Mouse (Mus musculus) frontal cortex, adult 2 months (tissue): ENCODE measurements around the gene Zswim5. TPM values are rescaled to one million over a fixed set of nuclear protein-coding genes. Genes with fewer than 3 reads are reported as not detected.
"Not testable (repeated sequence)": the region's sequence is repeated elsewhere in the genome, so short reads cannot be mapped to it uniquely, and the experiment has no call there.

Experiments used
- DNase-seq, 2 experiments: peaks; one replicate each; pipeline ENCODE4 v3.0.0; 2022; ENCODE audit warnings: low spot score in 1 of 2; ENCODE audit errors: extremely low spot score in 1 of 2
- polyA plus RNA-seq: library from polyadenylated mRNA; depleted of rRNA; stranded (reverse); fragments of >200 nt; gene quantifications from 2 replicates; pipeline ENCODE4 v1.2.3, GENCODE M21; 2012; rRNA removed

Gene Zswim5
- 9.4 and 10.5 TPM in 2 replicates for polyA plus RNA-seq

- peak; percentile 19 to 68 for DNase-seq
Measured at GRCm38 (mm10) chr4:116876995-116877728, at the start of gene Zswim5. Zswim5 (plus strand) TSS chr4:116877376.

- peak in 1 of 2 experiments; percentile 71 for DNase-seq
Measured at GRCm38 (mm10) chr4:116827819-116828218, 49.4 kb upstream of the Zswim5 start.

DNA sequence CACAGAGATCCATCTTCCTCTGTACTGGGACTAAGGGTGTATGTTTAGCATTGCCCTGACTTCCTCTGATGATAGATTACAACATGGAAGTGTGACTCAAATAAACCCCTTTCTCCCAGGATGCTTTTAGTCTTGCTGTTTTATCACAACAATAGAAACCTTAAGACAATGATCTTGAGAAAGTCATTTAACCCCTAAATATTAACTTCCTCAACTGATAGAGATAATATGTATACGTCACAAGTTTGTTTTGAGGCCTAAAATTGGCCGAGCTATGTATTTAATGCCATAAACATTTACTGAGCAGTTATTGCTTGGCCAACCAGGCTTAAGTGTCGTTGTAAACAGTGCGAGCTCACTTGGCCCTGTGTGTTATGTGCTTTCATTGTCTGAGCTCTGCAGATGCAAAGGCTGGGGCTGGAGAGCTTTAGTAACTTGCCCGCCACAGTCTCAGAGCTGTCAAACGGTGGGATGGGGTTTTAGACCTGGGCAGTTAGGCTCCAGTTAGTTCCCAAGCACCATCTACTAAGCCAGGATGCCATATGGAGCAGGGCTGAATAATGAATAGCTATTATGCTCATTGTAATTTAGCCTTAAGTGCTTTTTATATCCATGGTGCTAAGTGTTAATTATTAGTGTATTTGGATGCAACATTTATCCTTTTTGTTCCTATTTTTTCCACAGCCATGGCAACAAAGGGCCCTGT is 47.7 kb upstream of the Zswim5 start:
- no peak for DNase-seq

DNA sequence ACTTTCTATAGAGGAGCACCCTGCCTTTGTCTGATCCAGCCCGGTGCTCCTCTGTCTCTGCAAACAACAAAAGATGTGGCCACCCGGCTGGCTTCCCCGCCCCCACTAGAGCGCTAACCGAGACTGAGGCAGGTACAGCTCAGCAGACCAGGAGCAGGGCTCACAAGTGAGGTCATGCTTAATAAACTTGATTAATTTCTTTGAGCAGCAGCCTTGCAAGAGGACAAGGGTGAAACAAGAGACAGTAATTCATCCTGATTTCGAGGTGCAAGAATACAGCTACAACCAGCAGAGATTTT is 47.2 kb upstream of the Zswim5 start:
- DNase-seq = no peak

DNA sequence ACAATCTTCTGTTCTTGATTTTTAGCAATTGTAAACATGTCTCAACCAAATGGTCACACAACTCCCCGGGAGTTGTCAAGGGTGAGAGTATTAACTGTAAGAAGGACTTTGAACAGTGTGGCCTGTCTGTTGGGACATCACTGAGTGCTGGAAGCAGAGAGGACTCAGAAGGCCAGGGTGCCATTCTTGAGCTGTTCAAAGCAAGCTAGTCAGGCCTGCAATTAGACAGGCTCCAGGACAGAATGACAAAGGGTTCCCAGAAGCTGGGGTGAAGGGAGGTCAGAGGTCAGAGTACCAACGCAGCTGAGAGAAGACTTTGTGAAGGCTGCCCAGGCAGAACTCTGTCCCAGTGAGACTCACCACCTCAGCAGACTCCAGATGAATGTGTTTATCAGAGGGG is 38.2 kb upstream of the Zswim5 start:
- no peak for DNase-seq

GRCm38 (mm10) chr4:116840096-116840495 is 37.1 kb upstream of the Zswim5 start:
- not testable (repeated sequence) for DNase-seq

- no peak for DNase-seq
Measured at GRCm38 (mm10) chr4:116840841-116841240, 36.3 kb upstream of the Zswim5 start.

DNA sequence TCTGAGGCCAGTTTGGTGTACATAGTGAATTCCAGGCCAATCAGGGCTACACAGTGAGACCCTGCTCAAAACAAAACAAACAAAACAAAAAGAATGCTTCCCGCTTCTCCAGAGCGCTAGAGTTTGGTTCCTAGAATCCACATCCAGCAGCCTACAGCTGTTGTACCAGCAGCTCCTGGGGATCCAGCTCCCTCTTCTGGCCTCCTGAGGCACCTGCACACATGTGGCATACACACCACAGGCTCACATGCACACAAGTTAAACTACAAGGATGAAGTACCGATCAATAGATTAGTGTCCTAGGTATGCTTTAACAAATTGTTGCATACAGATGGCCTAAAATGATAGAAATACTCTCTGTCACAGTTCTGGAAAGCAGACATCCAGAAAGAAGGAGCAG is 32.9 kb upstream of the Zswim5 start:
- DNase-seq = no peak

DNA sequence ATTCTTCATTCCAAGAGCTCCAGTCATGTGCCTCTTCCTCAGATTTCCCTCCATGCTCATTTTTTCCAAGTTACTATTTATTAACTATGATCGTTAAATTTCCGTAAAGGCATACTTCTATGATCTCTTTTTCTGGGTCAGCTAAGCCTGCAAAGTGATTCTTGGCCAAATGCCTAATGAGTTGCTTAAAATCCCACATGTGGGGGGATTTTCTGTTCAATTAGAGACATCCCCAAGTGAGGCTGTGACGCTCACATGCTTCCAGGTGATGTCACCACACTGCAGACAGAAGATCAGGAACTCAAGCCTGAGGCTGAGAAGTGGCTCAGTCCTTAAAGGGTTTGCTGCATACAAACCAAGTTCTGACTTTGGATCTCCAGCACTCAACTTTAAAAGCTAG is 27.3 kb upstream of the Zswim5 start:
- DNase-seq = no peak

- no peak for DNase-seq
Measured at GRCm38 (mm10) chr4:116854286-116854685, 22.9 kb upstream of the Zswim5 start.

DNA sequence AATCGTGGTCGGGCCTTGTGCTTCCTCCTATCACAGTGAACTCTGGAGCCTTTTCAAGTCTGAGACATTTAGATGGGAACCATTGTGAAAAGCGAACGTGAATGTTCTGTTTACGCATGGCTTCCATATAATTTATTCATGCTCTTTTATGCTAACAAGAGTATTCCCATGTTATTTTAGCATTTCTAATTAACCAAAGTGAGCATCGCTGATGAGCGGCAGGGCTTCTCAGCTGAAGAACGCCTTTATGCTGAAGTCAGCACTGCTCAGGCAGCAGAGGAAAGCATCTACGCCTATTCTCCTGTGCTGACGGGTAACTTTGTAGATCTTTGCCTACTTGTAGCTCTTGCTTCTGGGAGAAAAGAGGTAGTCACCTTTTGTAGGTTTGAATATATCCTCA is 20.0 kb upstream of the Zswim5 start:
- no peak for DNase-seq

DNA sequence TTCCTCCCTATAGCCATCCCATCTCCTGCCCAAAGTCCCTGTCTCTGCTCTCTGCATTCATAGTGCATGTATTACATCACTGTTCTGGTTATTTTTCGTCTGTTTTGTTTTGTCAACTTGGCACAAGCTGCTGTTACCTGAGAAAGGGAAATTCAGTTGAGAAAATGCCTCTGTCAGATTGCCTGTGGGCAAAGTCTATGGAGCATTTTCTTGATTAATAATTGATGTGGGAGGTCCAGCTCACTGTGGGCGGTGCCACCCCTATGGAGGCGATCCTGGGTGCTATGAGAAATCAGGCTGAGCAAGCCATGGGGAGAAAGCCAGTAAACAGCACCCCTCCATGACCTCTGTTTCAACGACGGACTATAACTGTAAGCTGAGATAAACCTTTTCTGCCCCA is 17.5 kb upstream of the Zswim5 start:
- no peak for DNase-seq

GRCm38 (mm10) chr4:116862023-116862422 is 15.2 kb upstream of the Zswim5 start:
- no peak for DNase-seq

GRCm38 (mm10) chr4:116869898-116870297 is 7.3 kb upstream of the Zswim5 start:
- DNase-seq = no peak

DNA sequence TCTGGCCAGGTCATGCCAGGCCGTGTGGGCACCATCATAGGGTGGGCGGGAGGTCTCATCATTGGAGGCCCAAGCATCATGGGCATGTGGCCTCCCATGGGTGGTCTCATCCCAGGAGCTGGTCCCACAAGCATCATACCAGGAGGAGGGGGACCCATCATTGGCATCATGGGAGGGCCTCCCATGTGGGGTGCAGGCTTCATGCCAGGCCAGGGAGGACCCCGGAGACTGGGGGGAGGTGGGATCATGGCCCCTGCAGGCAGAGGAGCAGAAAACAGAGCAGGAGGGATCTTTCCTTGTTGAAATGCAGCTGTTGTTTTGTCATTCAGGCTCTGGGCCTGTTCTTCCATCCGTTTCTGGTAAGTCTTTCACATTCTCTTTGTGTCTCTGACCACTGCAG is 2.6 kb upstream of the Zswim5 start:
- no peak for DNase-seq

DNA sequence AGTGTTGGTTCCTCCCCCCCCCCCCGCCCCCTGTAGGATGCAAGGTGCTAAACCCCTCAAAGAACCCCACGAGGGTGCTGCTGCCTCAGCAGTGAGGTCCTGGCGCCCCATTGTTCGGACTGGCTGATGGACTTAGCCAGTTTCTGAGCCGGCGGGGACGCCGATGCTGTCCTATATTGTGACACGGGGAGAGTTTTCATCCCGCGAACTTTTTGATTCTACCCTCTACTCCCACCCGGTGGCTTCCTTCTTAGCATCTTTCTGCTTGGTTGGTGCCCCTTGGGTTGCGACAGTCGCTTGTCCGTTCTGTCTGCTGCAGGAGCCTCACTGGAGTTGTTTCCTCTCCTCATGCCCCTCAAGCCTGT is 564 bp upstream of the Zswim5 start:
- DNase-seq = peak in 1 of 2 experiments; percentile 56

GRCm38 (mm10) chr4:116877729-116878321 is 649 bp downstream of the Zswim5 start:
- DNase-seq = peak in 1 of 2 experiments; percentile 20

DNA sequence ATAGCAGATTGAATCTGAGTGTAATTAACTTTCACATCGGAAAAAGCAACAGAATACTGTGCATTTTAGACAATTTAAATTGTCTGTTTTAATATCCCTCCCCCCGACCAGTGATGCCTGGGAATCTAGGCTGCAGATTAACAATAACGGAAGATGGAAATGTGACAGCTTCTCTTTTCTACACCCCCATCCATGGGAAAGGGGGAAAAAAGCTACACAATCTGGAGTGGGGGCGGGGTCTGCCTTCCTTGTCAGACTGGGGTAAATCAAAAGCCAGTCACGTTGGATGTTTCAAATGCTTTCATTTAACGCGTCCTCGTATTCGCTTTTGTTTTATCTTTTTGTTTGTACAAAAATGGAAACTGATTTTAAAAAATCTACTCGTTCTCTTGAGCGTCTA is 1.3 kb downstream of the Zswim5 start:
- DNase-seq = peak in 1 of 2 experiments; percentile 51

GRCm38 (mm10) chr4:116882679-116883078 is 5.5 kb downstream of the Zswim5 start:
- DNase-seq = no peak

DNA sequence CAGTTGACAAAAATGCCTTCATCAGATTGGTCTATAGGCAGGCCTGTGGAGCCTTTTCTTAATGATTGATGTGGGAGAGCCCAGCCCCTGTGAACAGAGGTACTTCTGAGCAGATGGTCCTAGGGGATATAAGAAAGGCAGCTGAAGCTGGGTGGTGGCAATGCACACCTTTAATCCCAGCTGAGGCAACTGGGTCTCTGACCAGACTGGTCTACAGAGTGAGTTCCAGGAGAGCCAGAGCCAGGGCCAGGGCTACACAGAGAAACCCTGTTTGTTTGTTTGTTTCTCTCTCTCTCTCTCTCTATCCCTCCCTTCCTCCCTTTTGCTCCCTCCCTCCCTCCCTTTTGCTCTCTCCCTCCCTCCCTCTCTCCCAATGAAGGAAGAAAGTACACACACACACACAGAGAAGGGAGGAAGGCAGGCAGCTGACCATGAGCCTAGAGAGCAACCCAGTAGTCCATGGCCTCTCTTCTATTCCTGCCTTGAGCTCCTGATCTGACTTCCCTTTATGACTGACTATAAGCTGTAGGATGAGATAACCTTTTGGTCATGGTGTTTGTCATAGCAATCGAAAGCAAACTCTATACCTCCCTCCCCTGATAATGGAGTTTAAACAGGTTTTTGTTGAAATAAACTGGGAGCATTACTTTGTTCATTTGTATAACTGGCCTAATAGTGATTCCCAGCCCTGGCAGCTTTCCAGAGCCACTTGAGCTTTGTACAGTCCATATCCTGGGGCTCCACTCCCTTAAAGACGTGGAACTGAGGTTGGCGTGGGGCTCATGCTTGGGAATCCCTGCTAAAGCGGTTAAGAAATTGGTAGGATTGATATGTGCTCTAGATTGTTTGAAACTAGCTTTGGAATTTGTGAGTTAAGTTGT is 17.3 kb downstream of the Zswim5 start:
- DNase-seq = no peak
